Mouse (Mus musculus) forebrain, embryonic 10.5 days (tissue): Measurements from ENCODE around the gene BC004004. TPM values are rescaled to one million over a fixed set of nuclear protein-coding genes. Genes with fewer than 3 reads are reported as not detected.
A peak's percentile ranks its signal among the peaks of the same experiment; 100 is the strongest.
"Not testable (repeated sequence)": the region's sequence is repeated elsewhere in the genome, so short reads cannot be mapped to it uniquely, and the experiment has no call there.

Experiments
- DNase-seq: peaks from one replicate; pipeline ENCODE4 v3.0.0-alpha.2; 2017; ENCODE audit warnings: low spot score; ENCODE audit errors: extremely low spot score
- H3K27ac ChIP-seq: fragments of 300-500 bp; sonication (generic); 2 replicates; pipeline ENCODE4 v1.5.1; 2016; ENCODE audit warnings: mild to moderate bottlenecking
- H3K27me3 ChIP-seq: fragments of 300-500 bp; sonication (generic); 2 replicates; pipeline ENCODE4 v1.6.1; 2016; ENCODE audit warnings: mild to moderate bottlenecking; ENCODE audit not compliant: poor library complexity, severe bottlenecking
- H3K36me3 ChIP-seq: fragments of 300-500 bp; sonication (generic); replicated peaks from 2 replicates; pipeline ENCODE4 v1.6.1; 2016; ENCODE audit warnings: mild to moderate bottlenecking, moderate library complexity
- H3K4me1 ChIP-seq: fragments of 300-500 bp; sonication (generic); 2 replicates; pipeline ENCODE4 v1.6.1; 2016
- H3K4me3 ChIP-seq: fragments of 300-500 bp; sonication (generic); 2 replicates; pipeline ENCODE4 v1.5.1; 2016; ENCODE audit warnings: mild to moderate bottlenecking, moderate library complexity
- H3K9me3 ChIP-seq: fragments of 300-500 bp; sonication (generic); 2 replicates; pipeline ENCODE4 v1.6.1; 2016; ENCODE audit warnings: mild to moderate bottlenecking, moderate library complexity
- WGBS: fragments of 180-500 bp; shearing (Covaris S2); methylation state at CpG from one replicate; pipeline ENCODE4 v1.1.7; 2016; 5-methylcytosine and 5-hydroxymethylcytosine counted together
- polyA plus RNA-seq: library from polyadenylated mRNA; unstranded; fragments of >200 nt; fragmentation: Nextera tagmentation; extraction: Ambion mirVana; gene quantifications from 2 replicates; pipeline ENCODE4 v1.2.1, GENCODE M21; 2016

BC004004 gene
- polyA plus RNA-seq, 1 experiment from 2014 or later = 56.6 TPM

DNA sequence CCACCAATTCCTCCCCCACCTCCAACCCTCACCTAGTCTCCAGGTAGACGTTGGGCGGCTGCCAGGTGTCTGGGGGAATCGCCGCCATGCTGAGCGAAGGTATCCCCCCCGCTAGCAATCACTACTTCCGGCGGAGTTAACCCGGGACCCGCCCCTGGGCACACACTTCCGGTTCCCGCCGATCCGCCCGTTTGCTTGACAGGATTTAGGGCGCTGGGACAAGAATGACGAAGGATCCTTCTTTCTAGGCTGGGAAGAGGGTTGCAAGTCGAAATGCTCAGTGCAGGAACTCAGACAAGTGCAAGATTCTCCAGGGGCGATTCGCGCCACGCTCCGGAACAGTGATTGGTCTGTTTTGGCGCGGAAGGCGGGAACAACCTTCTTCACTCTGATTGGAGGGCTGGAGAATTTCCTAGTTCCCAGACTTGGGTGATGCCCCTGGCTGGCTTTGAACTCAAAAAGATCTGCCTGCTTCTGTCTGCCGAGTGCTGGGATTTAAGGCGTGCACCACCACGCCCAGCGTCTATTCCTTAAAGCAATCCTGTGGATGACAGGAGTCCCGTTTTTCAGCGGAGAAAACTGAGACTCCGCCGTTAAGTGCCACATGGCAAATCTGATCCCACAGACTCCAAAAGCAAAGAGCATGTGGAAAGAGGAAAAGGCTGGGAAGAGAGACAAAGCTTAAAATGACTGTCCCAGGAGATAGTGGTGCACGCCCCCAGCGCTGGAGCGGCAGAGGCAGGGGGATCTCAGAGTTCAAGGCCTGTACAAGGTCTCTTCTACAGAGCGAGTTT lies 4.6 kb upstream of the BC004004 start, which contains the start of gene Ppil1:
Gene Ppil1, minus strand, starts transcription at position 347 of the 794 bp plus-strand sequence.
- Histone ChIP-seq H3K27me3 (no peaks in the 10 kb centered on the region), H3K9me3 (no peaks in the 10 kb centered on the region), H3K27ac (peak within 1 kb of the TSS; percentile 93), H3K4me1 (peaks cover 56% of the 10 kb centered on the region), H3K4me3 (peak within 1 kb of the TSS; percentile 87), H3K36me3 (peaks cover 30% of the 10 kb centered on the region)
- WGBS = 6% methylated on average over 38 of the region's 38 CpGs
- DNase-seq = peak; percentile 87

DNA sequence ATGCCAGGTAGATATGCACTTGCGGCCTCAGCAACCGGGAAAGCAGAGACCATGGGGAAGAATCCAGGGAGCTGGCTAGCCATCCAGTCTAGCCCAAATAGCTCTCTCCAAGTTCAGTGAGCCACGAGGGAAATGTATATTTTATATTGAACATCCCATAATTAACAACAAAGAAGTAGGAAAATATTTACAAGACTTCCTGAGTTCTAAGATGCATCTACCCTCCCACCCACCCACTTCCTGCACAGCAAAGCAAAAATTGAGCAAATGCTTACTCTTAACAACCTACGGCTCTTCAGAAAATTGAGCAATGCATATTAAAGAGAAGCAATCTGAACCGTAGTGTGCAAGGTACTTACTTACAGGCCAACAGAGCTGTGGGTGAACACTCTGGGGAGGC lies 3.8 kb upstream of the BC004004 start:
- WGBS = 87% methylated on average over 5 of the region's 5 CpGs
- DNase-seq = no peak
- H3K9me3 ChIP-seq = no peaks in the 10 kb centered on the region

DNA sequence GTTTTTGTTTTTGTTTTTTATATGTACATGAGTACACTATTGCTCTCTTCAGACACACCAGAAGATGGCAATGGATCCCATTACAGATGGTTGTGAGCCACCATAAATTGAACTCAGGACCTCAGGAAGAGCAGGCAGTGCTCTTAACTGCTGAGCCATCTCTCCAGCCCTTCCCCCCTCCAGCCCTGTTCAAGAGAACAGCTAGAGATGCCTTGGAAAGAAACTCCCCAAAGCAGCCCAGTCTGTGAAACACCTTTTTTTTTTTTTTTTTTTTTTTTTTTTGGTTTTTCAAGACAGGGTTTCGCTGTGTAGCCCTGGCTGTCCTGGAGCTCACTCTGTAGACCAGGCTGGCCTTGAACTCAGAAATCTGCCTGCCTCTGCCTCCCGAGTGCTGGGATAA lies 1.5 kb upstream of the BC004004 start:
- not testable (repeated sequence) for H3K36me3 ChIP-seq, H3K27me3 ChIP-seq, H3K9me3 ChIP-seq, DNase-seq, H3K27ac ChIP-seq, H3K4me3 ChIP-seq
- peaks cover 40% of the 10 kb centered on the region for H3K4me1 ChIP-seq
- 91% methylated on average over 2 of the region's 2 CpGs for WGBS

More for the DNA sequence above, 3.8 kb upstream of the BC004004 start:
- Histone ChIP-seq H3K4me3 (peak overlapping the region; percentile 87), H3K27ac (peak overlapping the region; percentile 93), H3K4me1 (peaks cover 56% of the 10 kb centered on the region), H3K27me3 (no peaks in the 10 kb centered on the region), H3K36me3 (peaks cover 23% of the 10 kb centered on the region)

DNA sequence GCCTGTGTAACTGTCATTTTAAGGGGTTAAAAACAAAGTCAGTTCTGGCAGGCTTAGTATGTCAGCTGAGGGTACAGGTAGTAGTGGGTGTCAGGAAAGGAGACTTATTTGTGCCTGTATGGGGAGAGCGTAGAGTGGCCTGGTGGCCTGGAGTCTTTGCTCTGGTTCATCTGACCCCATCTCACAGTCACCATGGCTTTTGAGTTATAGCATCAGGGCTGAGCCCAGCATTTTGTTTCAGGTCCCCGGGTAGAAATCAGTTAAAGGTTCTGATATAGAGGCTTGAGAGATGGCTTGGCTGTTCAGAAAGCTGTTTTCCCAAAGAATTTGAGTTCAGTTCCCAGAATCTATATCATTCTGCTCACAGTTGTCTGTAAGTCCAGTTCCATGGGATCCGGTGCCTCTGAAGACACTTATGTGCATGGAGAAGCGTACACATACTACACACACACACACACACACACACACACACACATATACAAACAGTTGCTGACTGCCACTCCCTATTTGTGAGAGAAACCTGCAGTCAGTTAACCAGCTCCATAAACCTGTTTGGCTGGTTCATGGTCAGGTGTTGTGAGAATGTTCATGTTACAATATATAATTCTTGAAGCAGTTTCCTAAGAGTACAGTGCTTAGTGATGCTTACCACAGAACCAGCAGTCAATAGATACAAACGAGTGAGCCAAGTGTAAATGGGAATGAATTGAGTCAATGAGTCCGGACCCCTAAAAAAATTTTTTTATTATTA lies 482 bp upstream of the BC004004 start:
- Histone ChIP-seq H3K27ac (peak overlapping the region; percentile 95), H3K27me3 (no peaks in the 10 kb centered on the region), H3K36me3 (no peaks in the 10 kb centered on the region), H3K4me3 (peak overlapping the region; percentile 93), H3K4me1 (peaks cover 30% of the 10 kb centered on the region), H3K9me3 (no peaks in the 10 kb centered on the region)
- DNase-seq = no peak
- 64% methylated on average over 6 of the region's 6 CpGs for WGBS

DNA sequence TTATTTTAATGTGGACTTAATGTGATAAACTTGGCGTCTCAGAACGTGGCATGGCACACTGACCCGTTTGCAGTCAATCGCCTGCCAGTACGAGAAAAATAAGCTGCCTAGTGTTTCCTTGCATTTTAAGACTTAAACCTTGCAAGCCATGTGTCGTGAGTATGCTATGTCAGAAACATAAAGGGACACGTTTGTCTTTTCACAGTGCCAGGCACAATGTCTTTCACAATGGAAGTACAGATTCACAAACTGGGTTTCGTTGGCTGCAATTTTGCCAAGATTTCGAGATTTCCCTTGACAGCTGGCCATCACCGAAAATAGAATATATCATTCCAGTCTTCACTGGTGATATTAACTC lies 740 bp downstream of the BC004004 start:
- no peaks in the 10 kb centered on the region for H3K27me3 ChIP-seq
- peak overlapping the region; percentile 93 for H3K4me3 ChIP-seq
- no peaks in the 10 kb centered on the region for H3K9me3 ChIP-seq
- 28% methylated on average over 10 of the region's 10 CpGs for WGBS
- peaks cover 25% of the 10 kb centered on the region for H3K4me1 ChIP-seq
- no peak for DNase-seq
- peak overlapping the region; percentile 95 for H3K27ac ChIP-seq
- H3K36me3 ChIP-seq = no peaks in the 10 kb centered on the region

DNA sequence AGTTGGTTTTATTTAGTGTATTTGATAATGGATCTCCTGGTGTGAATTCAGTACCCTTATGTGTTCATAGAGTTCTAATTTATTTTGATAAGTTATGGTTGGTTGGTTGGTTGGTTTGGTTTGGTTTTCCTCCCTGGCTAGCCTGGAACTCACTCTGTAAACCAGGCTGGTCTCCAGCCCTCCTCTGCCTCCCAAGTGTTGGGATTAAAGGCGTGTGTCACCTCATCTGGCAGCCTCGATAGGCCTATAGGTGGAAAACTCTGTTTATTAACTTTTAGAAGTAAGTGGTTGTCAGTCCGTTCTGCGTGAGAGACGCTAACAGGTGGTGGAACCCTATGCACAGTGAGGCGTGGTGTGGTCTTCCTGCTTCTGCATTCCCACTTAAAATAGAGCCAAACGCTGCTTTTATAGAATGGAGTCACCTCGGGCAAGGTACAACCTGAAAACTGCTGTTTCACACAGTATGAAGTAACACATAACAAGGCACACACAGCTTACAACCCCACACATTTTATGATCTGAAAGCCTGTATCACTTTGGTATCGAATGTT lies 1.6 kb downstream of the BC004004 start:
- H3K4me3 ChIP-seq = peak overlapping the region; percentile 93; the same call in 1 of the 2 replicates
- H3K9me3 ChIP-seq = no peaks in the 10 kb centered on the region
- WGBS = 94% methylated on average over 9 of the region's 9 CpGs
- peaks cover 20% of the 10 kb centered on the region for H3K4me1 ChIP-seq
- no peak overlapping the region for H3K27ac ChIP-seq
- H3K36me3 ChIP-seq = no peaks in the 10 kb centered on the region
- DNase-seq = no peak
- no peaks in the 10 kb centered on the region for H3K27me3 ChIP-seq

DNA sequence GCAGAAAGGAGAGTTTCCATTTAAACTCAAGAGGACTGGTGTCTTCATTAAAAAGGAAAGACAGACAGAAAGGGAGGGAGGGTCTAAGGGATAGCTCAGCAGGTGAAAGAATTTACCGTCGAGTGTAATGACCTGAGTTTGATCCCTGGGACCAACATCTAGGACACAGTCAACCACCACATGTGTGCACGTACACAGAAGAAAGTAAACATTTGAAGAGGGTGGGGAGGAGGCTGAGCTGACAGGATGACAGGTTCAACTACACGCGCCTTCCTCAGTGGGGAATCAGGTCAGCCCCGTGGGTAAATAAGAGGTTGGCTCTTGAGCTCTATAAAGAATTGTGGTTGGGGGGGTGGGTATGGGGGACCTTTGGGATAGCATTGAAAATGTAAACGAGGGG lies 4.6 kb downstream of the BC004004 start:
- no peak for DNase-seq
- Histone ChIP-seq H3K36me3 (0 out of 2 replicates have a peak, but pooled peaks cover 3% of the 10 kb centered on the region), H3K27me3 (no peaks in the 10 kb centered on the region), H3K4me3 (no peak overlapping the region), H3K27ac (no peak overlapping the region), H3K4me1 (peaks cover 20% of the 10 kb centered on the region), H3K9me3 (no peaks in the 10 kb centered on the region)
- WGBS = 93% methylated on average over 7 of the region's 7 CpGs

DNA sequence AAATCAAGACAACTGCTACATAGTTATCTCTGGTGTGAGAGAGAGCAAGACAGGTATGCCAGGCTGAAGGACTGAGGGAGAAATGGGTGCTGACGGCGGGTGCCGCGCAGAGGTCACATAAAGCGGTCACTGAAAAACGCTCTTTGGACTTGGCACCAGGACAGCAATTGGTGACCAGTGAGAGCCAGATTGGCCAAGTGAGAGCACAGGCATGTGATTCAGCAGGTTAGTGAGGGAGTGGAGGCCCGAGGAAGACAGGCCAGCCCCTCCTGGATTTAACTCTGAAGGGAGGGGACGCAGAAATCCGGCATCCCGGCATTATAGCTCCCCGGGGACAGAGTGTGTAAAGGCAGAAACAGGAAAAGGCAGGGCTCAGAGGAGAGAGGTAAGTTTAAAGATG lies 5.3 kb downstream of the BC004004 start:
- H3K4me3 ChIP-seq = no peak overlapping the region
- H3K9me3 ChIP-seq = no peaks in the 10 kb centered on the region
- H3K36me3 ChIP-seq = peaks cover 10% of the 10 kb centered on the region
- no peaks in the 10 kb centered on the region for H3K27me3 ChIP-seq
- no peak overlapping the region for H3K27ac ChIP-seq
- DNase-seq = no peak
- peaks cover 17% of the 10 kb centered on the region for H3K4me1 ChIP-seq
- WGBS = 89% methylated on average over 11 of the region's 11 CpGs

DNA sequence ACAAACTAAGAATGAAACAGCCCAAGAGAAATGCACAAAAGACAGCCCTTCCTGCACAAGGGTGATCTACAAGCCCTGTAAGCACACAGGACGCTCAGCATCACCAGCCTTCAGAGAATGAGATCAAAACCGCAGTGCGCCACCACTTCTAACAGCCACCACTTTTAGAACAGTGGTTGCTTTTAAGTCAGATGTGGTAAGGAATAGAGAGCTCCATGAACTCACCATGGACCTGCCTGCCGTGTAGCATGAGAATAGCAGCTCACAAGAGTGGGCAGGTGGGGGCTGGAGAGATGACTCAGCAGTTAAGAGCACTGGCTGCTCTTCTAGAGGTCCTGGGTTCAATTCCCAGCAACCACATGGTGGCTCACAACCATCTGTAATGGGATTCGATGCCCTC lies 11.8 kb downstream of the BC004004 start:
- peaks cover 39% of the 10 kb centered on the region for H3K36me3 ChIP-seq
- DNase-seq = no peak
- H3K27me3 ChIP-seq = no peaks in the 10 kb centered on the region
- WGBS = 96% methylated on average over 5 of the region's 5 CpGs
- no peak overlapping the region for H3K27ac ChIP-seq
- H3K4me1 ChIP-seq = peaks cover 26% of the 10 kb centered on the region
- H3K9me3 ChIP-seq = no peaks in the 10 kb centered on the region
- no peak overlapping the region for H3K4me3 ChIP-seq

DNA sequence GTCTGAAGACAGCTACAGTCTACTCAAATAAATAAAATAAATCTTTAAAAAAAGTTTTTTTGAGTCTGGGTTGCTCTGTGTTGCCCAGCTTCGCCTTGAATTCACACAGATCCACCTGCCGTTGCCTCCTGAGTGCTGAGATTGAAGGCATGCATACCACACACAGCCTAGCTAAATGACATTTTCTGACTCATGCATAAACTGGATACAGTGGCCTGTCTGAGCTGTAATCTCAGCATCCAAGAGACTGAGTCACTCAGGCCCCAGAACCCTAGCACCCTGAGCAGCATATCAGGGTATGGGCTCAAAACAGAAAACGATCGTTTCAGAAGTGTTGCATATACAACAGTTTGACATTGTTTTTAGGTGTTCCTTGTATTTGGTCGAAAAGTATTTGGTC lies 13.0 kb downstream of the BC004004 start:
- no peak for DNase-seq
- peaks cover 26% of the 10 kb centered on the region for H3K4me1 ChIP-seq
- H3K27ac ChIP-seq = peak overlapping the region; percentile 74
- WGBS = 88% methylated on average over 5 of the region's 5 CpGs
- H3K9me3 ChIP-seq = peaks cover 4% of the 10 kb centered on the region; the same call in 1 of the 2 replicates
- no peak overlapping the region for H3K4me3 ChIP-seq
- H3K27me3 ChIP-seq = no peaks in the 10 kb centered on the region
- H3K36me3 ChIP-seq = peaks cover 50% of the 10 kb centered on the region

DNA sequence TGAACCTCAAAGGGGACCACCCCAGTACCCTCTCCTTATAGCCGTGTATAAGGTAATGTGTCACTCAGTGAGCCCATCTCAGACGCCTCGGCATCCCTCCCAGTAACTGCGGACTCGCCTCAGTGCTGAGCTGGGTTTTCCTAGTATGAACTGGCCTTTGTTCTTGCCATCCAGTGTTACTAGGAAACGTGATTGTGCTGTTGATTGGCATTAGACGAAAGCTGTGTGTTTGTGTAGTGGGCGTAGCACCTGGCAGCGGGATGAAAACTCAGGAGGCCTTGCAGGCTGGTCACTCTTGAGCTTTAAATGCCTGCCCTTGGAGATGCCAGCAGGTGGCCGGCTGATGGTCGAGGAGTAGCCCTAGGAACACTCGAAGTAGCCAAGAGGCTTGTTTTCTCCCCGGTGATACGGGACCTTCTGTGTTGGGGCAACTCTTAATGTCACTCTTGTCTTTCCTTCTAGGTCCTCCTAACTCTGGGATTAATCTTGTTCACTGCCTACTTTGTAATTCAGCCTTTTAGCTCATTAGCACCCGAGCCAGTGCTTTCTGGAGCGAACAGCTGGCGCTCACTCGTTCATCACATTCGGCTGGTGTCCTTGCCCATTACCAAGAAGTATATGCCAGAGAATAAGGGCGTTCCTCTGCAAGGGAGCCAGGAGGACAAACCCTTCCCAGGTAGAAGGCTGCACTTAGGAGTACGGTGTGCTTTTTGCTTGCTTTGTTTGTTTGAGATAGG lies 13.8 kb downstream of the BC004004 start:
- H3K36me3 ChIP-seq = peaks cover 54% of the 10 kb centered on the region
- peak overlapping the region; percentile 74 for H3K27ac ChIP-seq
- peaks cover 5% of the 10 kb centered on the region; the same call in 1 of the 2 replicates for H3K9me3 ChIP-seq
- WGBS = 62% methylated on average over 21 of the region's 21 CpGs
- DNase-seq = peak; percentile 44
- H3K4me3 ChIP-seq = peak overlapping the region; percentile 2; the same call in 1 of the 2 replicates
- no peaks in the 10 kb centered on the region for H3K27me3 ChIP-seq
- peaks cover 26% of the 10 kb centered on the region for H3K4me1 ChIP-seq

DNA sequence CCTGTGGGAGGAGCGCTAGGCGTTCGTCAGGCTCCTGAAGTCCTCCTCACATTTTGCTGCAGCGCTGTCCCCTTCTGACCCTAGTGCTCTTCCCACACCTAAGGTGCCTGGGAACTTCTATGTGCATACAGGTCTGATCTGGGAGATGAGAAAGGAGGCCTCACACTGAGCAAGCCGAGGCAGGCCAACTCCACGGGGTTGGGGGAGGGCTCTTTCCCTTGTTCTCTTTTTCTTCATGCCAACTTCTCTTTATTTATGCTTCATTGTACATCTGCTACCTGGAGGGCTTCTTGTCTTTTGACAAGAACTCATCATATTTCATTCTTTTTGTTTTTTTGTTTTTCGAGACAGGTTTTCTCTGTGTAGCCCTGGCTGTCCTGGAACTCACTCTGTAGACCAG lies 23.2 kb downstream of the BC004004 start:
- Histone ChIP-seq H3K27me3 (no peaks in the 10 kb centered on the region), H3K36me3 (peaks cover 34% of the 10 kb centered on the region), H3K9me3 (no peaks in the 10 kb centered on the region), H3K4me1 (peaks cover 8% of the 10 kb centered on the region; the same call in 1 of the 2 replicates), H3K27ac (no peak overlapping the region), H3K4me3 (no peak overlapping the region)
- DNase-seq = no peak
- 92% methylated on average over 7 of the region's 7 CpGs for WGBS
